Mouse (Mus musculus): ENCODE results near the gene Adcy7.

Gene Adcy7

DNA sequence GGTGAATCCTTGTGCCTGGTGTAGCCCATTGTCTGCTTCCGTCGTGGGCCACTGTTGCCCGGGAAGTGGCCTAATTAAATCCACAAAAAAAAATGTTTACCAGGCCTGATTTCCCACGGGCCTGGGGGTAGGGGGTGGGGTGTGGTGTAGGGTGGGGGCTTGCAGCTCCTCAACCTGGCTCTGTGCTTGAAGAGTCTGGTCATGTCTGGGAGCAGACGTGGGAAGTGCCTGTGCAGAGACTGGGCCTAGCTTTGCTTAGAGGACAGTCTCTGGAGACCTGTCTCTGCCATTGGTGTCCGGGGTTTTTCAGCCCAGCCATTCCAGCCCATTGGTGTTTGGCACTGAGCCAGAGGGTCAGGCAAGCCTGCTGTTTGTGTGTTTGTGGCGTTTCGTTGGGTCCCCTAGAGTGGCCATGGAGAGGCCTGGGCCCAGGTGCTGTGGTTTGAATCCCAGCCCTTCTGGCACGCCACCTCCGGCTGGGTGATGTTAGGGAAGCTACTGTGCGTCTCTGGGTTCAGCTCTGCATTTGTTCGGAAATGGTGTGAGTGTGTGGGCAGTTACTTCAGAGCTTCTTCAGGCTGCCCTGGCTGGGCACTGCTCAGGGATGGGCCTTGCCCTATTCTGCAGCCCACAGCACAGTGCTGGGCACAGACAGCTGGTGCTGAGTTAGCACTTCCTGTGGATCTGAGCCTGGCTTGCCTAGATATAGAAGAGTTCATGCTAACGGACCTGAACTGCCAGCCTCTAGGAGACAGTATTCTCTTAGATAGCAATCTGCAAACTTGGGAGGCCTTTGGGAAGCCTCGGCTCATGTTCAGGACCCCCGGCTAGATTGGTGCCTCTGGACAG lies 29.6 kb downstream of the Adcy7 start:
- no peak for DNase-seq (ENCODE audit: low spot score)

DNA sequence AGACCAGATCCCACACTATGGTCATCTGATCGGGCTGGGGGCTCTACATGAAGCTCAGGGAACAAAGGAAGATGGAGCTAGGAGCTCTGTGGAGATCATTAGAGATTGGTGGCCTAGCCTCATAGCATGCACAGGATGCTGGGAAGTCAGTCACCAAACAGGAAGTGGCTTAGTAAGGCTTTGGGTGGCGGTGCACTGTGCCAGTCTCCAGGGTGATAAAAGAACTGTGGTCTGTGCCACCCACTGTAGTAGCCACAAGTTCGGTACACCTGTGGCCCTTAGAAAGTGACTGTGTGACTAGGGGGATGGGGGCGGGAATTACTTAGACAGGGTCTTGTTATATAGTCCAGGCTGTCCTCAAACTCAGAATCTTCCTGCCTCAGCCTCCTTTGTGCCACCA lies 33.6 kb downstream of the Adcy7 start:
- DNase-seq (ENCODE audit: low spot score) = peak; percentile 79

DNA sequence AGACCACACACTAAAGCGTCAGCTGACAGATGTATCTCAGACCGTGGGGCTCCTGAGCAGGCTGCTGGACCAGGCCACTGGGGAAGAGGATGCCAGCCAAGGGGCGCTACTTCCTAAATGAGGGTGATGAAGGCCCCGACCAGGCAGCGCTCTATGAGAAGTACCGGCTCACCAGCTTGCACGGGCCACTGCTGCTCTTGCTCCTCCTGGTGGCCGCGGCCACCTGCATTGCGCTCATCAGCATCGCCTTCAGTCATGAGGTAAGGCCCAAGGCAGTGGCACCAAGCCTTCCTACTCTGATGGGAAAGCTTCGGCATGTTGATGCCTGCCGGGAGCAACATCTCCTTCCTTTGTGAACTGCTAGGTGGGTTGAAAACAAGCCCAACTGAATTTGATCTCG lies 34.3 kb downstream of the Adcy7 start:
- DNase-seq (ENCODE audit: low spot score) = peak; percentile 44

DNA sequence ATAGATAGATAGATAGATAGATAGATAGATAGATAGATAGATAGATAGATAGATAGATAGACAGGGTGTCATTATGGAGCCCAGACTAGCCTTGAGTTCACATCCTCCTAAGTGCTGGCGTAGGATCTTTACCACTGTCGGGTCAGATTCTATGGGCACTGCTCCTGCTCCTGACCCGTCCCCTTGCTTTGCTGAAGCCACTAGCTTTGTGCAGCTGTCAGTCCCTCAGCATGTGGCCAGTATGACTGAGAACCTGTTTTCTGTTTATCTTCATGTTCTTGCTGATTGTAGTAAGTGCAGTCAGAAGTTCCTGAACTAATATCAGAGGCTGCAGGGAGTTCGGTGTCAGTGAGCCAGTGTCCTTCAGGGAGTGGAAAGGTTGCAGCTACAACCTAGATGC lies 35.5 kb downstream of the Adcy7 start:
- no peak for DNase-seq (ENCODE audit: low spot score)

DNA sequence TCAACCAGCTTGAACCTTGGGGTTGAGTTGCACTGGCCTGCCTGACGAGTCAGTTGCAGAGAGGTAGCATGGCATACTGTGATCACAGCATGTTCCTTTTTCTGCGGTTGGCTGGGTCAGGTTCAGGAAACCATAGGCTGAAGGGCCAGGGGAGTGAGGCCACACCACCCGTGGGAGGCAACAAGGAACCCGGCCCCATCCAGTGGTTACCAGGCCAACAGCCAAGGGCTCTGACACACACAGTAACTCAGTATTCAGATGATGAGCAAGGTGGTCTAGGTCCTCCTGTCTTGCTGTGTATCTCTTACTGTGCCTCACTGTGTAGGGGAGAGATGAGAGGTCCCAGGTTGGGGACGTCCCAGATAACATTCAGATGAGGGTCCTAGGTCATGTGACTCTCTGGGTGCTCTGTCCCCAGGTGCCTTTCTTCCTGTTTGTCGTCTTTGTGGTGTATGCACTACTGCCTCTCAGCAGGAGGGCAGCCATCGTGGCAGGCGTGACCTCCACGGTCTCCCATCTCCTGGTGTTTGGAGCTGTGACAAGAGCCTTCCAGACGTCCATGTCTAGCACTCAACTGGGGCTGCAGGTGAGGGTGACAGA lies 37.2 kb downstream of the Adcy7 start:
- DNase-seq (ENCODE audit: low spot score) = no peak

DNA sequence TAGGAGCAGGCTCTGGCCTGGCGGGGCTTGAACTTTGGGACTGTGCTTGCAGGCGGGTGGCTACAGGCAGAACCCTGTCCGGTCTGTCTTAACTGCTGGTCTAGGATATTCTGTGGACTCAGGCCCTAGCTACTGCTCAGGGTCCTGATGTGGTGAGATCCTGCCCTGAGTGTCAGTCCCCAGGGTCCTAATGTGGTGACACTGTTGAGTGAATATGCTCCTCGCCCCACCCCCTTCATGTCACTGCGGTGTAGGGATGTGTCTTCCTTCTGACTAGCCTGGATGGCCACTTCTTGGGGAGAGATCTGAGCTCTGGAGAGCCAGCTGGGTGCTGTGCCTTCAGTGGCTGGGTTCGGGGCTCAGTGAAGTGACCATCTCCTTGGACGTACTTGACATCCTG lies 37.7 kb downstream of the Adcy7 start:
- DNase-seq (ENCODE audit: low spot score) = no peak

DNA sequence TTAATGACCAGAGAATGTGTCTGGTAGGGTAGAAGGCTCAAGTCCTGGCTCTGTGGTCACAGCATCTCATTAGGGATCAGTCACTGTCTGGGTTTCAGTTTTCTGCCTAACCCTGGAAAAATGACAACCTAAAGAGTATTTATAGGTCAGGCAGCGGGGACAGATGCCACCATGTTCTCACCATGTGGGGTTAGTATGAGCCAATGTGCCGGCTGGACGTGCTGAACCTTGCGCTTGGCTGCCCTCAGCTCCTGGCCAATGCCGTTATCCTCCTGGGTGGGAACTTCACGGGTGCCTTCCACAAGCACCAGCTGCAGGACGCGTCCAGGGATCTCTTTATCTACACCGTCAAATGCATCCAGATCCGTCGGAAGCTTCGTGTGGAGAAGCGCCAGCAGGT lies 38.1 kb downstream of the Adcy7 start:
- no peak for DNase-seq (ENCODE audit: low spot score)

DNA sequence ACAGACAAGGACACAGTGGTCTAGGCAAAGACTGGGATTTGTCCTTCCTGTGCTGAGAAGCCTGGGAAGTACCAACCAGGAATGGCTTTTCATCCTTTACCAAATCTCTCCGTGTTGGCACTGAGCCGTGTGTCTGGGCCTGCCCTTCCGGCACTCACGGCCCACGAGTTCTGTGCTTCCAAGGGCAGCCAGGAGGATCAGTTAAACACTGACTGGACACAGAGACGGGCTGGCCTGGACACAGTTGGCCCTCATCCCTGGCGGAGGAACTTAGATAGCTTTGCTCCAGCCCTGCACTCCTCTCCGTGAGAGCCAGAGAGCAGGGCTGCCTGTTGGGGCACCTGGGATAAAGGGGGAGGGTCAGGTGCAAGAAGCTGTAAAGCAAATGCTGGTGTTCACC lies 40.8 kb downstream of the Adcy7 start:
- no peak for DNase-seq (ENCODE audit: low spot score)

DNA sequence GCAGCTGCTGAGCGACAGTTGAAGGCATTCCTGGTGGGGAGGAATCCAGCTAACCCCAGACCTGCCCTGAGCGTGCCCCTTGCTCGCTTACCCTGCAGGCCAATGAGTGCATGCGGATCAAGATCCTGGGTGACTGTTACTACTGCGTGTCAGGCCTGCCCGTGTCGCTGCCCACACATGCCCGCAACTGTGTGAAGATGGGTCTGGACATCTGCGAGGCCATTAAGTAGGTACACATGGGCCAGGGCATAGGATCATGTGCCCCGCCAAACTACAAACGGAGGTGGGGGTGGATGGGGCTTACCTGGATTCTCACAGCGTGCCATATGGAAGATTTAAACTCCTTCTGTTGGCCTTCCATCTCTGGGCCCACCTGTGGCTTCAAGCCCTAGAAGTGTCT lies 41.8 kb downstream of the Adcy7 start:
- DNase-seq (ENCODE audit: low spot score) = no peak

DNA sequence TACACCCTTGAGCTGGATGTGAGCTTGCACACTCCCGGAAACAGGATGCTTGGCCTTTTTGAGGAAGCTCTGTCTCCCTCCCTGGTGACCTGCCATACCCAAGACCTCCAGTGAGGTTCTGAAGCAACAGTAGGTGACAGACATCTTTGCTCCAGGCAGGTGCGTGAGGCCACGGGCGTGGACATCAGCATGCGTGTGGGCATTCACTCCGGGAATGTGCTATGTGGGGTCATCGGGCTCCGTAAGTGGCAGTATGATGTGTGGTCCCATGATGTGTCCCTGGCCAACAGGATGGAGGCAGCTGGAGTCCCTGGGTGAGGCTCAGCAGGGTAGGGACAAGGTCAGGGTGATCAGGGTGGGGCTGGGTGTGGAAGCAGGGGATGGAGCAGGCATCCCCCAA lies 43.1 kb downstream of the Adcy7 start:
- DNase-seq (ENCODE audit: low spot score) = no peak

DNA sequence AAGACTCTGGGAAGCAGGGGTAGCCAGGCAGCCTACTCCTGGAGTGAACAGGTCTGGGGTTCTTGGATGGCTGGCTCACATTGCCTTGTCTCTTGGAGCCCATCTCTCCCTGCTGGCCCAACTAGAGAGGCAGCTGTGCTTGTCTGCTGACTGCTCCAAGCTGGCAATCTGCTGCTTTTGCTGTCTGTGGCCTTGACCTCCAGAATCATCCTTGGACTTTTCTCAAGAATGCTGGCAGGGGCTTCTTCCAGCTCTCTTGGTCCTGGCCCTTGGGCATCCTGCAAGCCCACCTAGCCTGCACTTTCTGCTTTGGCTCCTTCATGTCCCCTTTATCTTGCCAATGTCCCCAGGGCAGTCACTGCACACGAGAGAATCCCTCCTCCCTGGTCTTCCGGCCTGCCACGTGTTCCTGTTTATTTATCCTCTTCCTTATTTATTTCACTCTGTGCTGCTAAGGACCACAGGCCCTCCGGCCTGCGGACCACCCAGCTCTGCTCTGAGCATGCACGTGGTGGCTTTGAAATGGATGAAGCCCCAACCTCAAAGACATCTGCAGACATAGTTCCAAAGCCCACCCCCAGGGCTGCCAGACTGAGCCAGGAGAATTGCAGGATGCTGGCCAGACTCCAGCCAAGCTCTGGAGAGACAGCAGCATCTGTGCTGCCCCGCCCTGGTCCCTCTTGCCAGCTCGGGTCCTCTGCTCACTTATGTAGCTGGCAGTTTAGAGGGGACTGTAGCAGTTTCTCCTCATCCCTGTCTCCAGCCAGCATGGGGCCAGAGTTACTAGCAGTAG lies 44.1 kb downstream of the Adcy7 start:
- DNase-seq (ENCODE audit: low spot score) = no peak

DNA sequence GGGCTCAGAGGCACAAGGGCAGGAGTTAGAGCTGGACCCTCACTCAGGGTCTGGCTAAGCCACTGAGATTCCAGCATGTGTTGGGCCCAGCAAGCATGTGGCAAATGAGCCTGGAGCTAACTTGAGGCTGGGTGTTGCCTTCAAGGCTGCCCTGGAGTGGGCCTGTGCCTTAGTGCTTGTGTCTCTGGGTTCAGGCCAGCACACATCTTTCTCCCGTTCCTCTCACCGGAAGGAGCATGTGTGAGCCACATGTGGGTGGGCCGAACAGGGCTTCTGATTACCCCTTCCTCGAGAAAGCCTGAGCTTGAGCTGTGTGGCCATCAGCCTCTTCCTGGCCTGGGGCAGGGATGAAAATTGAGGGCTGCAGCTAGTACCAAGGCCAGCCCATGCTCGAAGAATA lies 45.1 kb downstream of the Adcy7 start:
- DNase-seq (ENCODE audit: low spot score) = no peak

DNA sequence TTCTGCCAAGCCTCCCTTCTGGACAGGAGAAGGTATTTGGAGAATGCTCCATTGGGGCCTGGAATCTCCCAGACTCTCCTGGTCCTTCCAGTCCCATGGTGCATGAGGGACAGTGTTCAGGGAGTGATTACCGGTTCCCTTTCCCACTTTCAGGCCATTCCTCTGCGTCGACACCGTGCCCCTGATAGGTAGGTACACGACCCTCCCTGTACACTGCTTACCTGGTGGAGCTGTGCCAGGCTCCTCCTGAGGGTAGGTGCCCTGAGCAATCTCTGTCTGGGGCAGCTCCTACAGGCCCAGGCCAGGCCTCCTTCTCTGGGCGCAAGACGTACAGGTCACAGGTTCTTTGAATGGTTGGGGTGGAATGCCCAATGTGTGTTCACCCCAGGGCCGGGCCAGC lies 45.9 kb downstream of the Adcy7 start:
- DNase-seq (ENCODE audit: low spot score) = no peak

DNA sequence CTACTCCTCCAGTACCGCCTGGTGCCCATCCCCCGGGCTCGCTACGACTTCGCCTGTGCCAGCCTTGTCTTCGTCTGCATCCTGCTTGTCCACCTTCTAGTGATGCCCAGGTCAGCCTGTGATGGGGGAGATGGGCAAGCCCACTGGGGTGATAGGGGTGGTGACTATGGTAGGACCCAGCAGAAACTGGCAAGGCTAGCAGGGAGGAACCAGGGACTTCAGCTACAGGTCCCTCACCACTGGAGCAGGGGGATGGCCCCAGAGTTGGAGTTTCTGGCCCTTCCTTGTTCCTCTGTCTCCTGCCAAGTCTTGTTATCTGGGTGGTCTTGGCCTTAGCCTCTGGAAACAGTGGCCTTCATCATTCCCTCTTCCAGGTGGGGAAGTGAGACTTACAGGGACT lies 47.9 kb downstream of the Adcy7 start:
- no peak for DNase-seq (ENCODE audit: low spot score)

DNA sequence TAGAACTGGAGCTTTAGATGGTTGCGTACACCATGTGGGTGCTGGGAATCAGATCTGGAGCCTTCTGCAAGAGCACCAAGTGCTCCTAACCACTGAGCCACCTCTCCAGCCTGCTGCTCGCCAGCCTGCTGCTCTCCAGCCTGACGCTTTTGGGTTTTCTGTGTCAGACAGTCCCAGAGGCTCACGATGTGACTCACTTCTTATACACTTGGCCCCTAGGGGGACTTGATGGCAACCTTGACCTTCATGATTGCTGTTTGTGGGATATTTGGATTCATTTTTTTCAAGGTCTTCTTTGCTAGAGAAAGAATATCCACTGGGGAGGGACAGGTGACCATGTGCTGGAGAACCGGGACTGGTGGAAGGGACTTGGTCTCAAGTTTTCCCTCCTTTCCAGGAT lies 49.2 kb downstream of the Adcy7 start:
- no peak for DNase-seq (ENCODE audit: low spot score)

DNA sequence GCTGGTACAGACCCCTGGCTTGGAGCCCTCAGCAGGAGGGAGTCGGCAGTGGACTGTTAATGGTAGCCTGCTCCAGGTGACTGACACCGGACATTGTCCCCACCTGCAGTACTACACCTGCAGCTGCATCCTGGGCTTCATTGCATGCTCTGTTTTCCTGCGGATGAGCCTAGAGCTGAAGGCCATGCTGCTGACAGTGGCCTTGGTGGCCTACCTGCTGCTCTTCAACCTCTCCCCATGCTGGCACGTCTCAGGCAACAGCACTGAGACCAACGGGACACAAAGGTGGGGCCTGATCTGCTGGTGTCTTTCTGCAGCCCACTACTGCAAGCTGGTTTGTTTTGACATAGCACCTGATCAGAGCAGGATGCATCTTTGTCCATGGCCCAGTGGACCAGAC lies 51.3 kb downstream of the Adcy7 start:
- DNase-seq (ENCODE audit: low spot score) = no peak

DNA sequence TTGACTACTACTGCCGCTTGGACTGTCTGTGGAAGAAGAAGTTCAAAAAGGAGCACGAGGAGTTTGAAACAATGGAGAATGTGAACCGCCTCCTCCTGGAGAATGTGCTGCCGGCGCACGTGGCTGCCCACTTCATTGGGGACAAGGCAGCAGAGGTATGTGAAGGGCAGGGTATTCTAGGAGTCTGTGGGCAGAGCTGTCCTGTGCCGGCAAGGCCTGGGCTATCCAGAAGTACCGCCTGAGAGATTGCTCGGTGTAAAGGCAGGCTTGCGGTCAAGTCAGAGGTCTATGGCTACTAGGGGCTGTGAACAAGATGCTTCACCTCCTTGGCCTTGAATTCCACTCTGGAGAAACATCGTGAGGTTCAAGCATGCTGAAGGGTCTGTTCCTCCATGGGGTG lies 52.6 kb downstream of the Adcy7 start:
- DNase-seq (ENCODE audit: low spot score) = no peak

DNA sequence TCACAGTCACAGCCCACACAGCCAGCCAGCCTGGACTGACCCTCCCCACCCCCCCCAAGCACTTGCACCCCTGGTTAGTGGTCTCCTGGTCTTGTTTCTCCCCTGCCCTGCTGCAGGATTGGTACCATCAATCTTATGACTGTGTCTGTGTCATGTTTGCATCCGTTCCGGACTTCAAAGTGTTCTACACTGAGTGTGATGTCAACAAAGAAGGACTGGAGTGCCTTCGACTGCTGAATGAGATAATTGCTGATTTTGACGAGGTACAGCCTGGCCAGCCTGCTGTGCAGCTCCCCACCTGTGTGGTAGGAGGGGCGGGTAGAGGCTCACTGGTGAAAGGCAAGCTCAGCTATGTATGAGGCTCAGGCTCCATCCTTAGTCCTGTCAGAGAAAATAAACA lies 53.0 kb downstream of the Adcy7 start:
- no peak for DNase-seq (ENCODE audit: low spot score)

DNA sequence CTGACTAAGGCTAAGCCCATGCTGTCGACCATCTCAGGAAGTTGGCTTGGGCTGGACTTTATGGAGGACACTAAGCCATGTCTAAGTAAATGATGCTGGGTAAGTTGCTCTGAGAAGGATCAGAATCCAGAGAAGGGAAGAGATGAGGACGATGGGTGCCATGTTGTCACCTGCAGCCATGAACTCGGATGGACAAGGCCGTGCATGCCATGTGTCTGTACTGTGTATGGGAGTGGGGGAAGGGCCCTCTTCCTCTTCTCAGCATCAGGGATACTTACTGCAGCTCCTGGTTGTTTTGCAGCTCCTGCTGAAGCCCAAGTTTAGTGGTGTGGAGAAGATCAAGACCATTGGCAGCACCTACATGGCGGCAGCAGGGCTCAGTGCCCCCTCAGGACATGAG lies 53.6 kb downstream of the Adcy7 start:
- no peak for DNase-seq (ENCODE audit: low spot score)

DNA sequence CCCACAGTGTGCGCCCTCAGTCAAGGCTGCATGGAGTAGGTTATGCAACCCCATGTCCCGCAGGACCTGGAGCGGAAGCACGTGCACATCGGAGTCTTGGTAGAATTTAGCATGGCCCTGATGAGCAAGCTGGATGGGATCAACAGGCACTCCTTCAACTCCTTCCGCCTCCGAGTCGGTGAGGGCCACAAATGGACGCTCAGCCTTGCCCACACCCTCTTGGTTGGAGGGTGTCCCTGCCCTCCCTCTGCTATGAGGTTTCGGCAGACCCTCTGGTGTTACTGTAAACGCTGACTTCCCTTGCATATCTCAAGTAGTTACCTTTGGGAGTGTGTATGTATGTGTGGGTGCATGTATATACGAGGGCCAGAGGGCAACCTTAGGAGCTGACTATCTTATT lies 54.1 kb downstream of the Adcy7 start:
- DNase-seq (ENCODE audit: low spot score) = no peak

DNA sequence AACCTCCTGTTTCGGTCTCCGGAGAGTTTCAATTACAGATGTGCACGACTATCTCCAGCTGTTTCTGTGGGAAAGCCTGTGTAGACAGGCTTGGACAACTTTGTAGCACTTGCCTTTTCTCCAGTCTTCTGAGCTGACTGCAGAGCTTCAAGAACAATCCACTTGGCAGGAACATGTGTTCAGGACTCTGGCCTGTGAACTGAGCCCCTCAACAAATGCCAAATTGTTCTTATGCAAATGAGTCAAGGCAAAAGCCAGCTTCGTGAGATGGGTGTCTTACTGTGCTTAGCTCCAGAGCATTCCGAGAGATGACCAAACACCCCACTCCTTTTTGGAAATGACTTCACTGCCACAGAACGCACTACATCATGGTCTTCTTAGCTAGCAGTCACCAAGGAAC lies 56.5 kb downstream of the Adcy7 start:
- DNase-seq (ENCODE audit: low spot score) = no peak

DNA sequence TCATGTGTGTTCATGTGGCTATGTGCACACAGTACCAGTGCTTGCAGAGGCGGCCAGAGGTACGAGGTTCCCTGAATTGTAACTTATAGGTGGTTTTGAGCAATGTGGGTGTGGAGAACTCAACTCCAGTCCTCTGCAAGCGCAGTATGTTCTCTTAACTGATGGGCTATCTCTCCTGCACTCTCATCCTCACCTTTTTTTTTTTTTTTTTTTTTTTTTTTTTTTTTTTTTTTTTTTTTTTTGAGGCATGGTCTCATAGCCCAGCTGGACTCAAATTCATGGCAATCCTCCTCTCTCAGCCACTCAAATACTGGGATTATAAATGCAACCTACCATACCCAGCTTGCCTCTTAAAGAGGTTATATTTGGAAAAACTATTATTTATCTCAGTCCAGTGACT lies 58.6 kb downstream of the Adcy7 start:
- no peak for DNase-seq (ENCODE audit: low spot score)

DNA sequence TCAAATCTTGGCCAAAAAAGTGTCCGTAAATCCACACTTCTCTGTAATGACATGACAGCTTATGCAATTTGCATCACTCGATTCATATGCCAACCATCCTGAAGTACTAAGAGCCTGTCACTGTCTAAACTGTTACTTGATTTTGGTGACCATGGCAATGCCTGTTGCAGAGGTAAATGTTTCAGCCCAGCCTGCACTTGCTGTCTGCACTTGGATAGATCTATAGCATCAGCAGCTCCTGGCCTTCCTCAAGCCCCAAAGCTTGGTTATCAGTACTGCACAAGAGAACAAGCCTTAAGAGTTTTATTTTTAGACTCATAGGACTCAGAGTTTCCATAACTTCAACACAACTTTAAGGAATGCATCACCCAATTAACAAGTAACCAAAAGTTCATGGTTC lies 62.2 kb downstream of the Adcy7 start:
- DNase-seq (ENCODE audit: low spot score) = no peak
